Mouse (Mus musculus) right cerebral cortex, postnatal 4 days (tissue): ENCODE data around the gene Cgref1.

Experiments used
- DNase-seq: peaks from one replicate; pipeline ENCODE4 v3.0.0-alpha.2; 2022

The Cgref1 gene

GRCm38 (mm10) chr5:30944956-30945781 lies at the start of gene Cgref1:
Gene Cgref1, minus strand, starts transcription at chr5:30945591.
- peak; percentile 77 for DNase-seq

GRCm38 (mm10) chr5:30994074-30994473 lies 48.7 kb upstream of the Cgref1 start:
- no peak for DNase-seq

- no peak for DNase-seq
These were observed 47.7 kb upstream of the Cgref1 start for GRCm38 (mm10) chr5:30992980-30993676.

GRCm38 (mm10) chr5:30982357-30982756 lies 37.0 kb upstream of the Cgref1 start:
- DNase-seq: no peak

GRCm38 (mm10) chr5:30974870-30975656 lies 29.7 kb upstream of the Cgref1 start:
- no peak for DNase-seq

GRCm38 (mm10) chr5:30969440-30969839 lies 24.0 kb upstream of the Cgref1 start:
- no peak for DNase-seq

- no peak for DNase-seq
These were observed 23.0 kb upstream of the Cgref1 start, which contains the start of gene Tcf23 for GRCm38 (mm10) chr5:30968416-30968815. Gene Tcf23, plus strand, starts transcription at chr5:30968662.

- DNase-seq: no peak
These were observed 20.8 kb upstream of the Cgref1 start for GRCm38 (mm10) chr5:30966189-30966588.

GRCm38 (mm10) chr5:30963916-30964315 lies 18.5 kb upstream of the Cgref1 start:
- no peak for DNase-seq

GRCm38 (mm10) chr5:30961545-30962505 lies 16.4 kb upstream of the Cgref1 start:
- DNase-seq: no peak

- no peak for DNase-seq
These were observed 15.4 kb upstream of the Cgref1 start for GRCm38 (mm10) chr5:30960814-30961213.

GRCm38 (mm10) chr5:30959966-30960501 lies 14.6 kb upstream of the Cgref1 start, which contains the start of gene Preb:
Gene Preb, minus strand, starts transcription at chr5:30960361.
- peak; percentile 99 for DNase-seq

- no peak for DNase-seq
These were observed 13.9 kb upstream of the Cgref1 start for GRCm38 (mm10) chr5:30959198-30959854.

GRCm38 (mm10) chr5:30957891-30958290 lies 12.5 kb upstream of the Cgref1 start:
- no peak for DNase-seq

GRCm38 (mm10) chr5:30955751-30956150 lies 10.4 kb upstream of the Cgref1 start:
- DNase-seq: no peak

- no peak for DNase-seq
These were observed 9.2 kb upstream of the Cgref1 start for GRCm38 (mm10) chr5:30954556-30954955.

GRCm38 (mm10) chr5:30954065-30954464 lies 8.7 kb upstream of the Cgref1 start:
- no peak for DNase-seq

- no peak for DNase-seq
These were observed 7.2 kb upstream of the Cgref1 start for GRCm38 (mm10) chr5:30952551-30952950.

GRCm38 (mm10) chr5:30951706-30952105 lies 6.3 kb upstream of the Cgref1 start:
- DNase-seq: no peak

- DNase-seq: no peak
These were observed 5.5 kb upstream of the Cgref1 start for GRCm38 (mm10) chr5:30950922-30951321.

GRCm38 (mm10) chr5:30950451-30950850 lies 5.1 kb upstream of the Cgref1 start:
- no peak for DNase-seq
